Mouse (Mus musculus) small intestine, adult 2 months (tissue): ENCODE data around the gene Ccdc61.

Experiments used
- CTCF ChIP-seq: fragments of 200-500 bp; IDR thresholded peaks from 2 replicates; pipeline ENCODE4 v1.5.1; 2012; ENCODE audit warnings: low read depth, mild to moderate bottlenecking, control low read depth, inconsistent platforms, low read length, moderate library complexity, mixed read lengths; ENCODE audit not compliant: insufficient replicate concordance, insufficient read length; ENCODE audit errors: extremely low read depth
- POLR2A ChIP-seq: fragments of 200-500 bp; IDR thresholded peaks from 2 replicates; pipeline ENCODE4 v1.6.1; 2012; ENCODE audit warnings: low read depth, mild to moderate bottlenecking, control low read depth, inconsistent platforms, low read length, moderate library complexity

DNA sequence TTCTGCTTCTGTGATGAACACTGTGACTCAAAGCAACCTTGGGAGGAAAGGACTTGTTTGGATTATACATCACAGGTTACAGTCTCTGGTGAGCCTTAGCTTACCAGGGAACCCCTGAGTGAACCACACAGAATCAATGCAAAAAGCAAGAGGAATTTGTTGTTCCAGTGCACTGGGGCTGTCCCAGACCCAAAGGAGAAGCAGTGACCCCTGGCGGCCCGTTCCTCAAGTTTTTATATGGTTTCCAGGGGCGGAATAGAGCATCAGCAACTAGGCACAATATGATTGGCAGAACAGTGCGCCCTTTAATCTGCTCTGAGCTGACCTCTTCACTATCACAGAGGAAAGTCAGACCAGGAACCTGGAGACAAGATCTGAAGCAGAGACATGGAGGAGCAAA is 6.0 kb upstream of the Ccdc61 start:
- no peak for TF ChIP-seq POLR2A
- no peak for TF ChIP-seq CTCF
